Mouse (Mus musculus) G1E (cell line): Measurements from ENCODE around the gene Cct3.
A peak's percentile ranks its signal among the peaks of the same experiment; 100 is the strongest.

Source experiments
- CTCF ChIP-seq: IDR thresholded peaks from 2 replicates; pipeline ENCODE4 v1.5.1; 2012; ENCODE audit warnings: low read depth, low read length, inconsistent platforms, mixed read lengths
- GATA1 ChIP-seq: IDR thresholded peaks from 2 replicates; pipeline ENCODE4 v1.6.1; 2012; ENCODE audit warnings: borderline replicate concordance, low read length, inconsistent platforms, mixed read lengths
- GATA2 ChIP-seq: IDR thresholded peaks from 2 replicates; pipeline ENCODE4 v1.6.1; 2012; ENCODE audit warnings: low read depth, low read length, inconsistent platforms, borderline replicate concordance
- POLR2AphosphoS5 ChIP-seq: IDR thresholded peaks from 2 replicates; pipeline ENCODE4 v1.6.1; 2012; ENCODE audit warnings: low read depth, low read length, inconsistent platforms; ENCODE audit not compliant: insufficient replicate concordance
- TAL1 ChIP-seq: conservative IDR thresholded peaks from 2 replicates; pipeline ENCODE4 v1.6.1; 2012; ENCODE audit warnings: low read depth, low read length, inconsistent platforms, mixed read lengths

DNA sequence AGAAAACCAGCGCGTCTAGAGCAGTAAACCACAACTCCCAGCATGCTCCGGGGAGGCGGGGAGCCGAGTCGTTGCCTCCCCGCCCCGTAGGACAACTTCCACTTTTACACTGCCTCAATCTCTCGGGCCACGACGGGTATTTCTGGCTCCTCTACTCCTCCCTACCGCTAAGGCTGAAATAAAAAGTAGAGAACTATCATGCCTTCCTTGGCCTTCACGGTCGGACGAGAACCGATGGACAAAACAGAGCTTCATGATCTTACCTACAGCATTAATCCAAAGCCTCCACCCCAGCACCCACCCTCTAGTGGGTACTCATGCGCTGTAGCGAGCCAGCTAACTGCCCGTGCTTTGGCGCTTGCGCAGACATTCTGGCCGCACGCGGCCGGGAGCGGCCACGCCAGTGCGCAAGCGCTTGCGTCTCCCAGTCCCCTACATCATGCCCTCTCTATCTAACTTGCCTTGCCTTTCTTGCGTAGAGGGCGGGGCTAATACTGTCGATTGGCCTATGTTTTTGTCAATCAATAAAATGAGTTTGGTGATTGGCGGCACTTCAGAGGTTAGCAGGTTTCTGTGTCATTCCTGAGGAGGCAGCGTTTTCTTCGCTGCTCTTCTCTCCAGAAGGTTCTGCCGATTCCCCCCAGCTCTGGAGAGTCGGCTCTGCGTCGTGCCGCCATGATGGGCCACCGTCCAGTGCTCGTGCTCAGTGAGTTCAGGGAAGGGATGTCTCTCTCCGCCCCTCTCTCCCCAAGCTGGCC is at the start of gene Cct3, which contains the start of gene Tsacc:
- TF ChIP-seq CTCF = no peak
- TF ChIP-seq GATA1 = no peak
- TF ChIP-seq GATA2 = no peak
- no peak for TF ChIP-seq TAL1
- TF ChIP-seq POLR2AphosphoS5 = peak; percentile 29; the same call in 1 of the 2 replicates
